Mouse (Mus musculus) MEL (cell line): ENCODE measurements around the gene Asprv1. TPM values are rescaled to one million over a fixed set of nuclear protein-coding genes. Genes with fewer than 3 reads are reported as not detected.

Experiments used
- DNase-seq: peaks from one replicate; pipeline ENCODE4 v3.0.0; 2011; ENCODE audit warnings: low read depth, low spot score
- H3K27ac ChIP-seq: 2 replicates; pipeline ENCODE4 v1.5.1; 2012; ENCODE audit warnings: low read depth, mild to moderate bottlenecking, control low read depth, low read length, moderate library complexity; ENCODE audit not compliant: control insufficient read depth
- H3K27me3 ChIP-seq, 2 experiments: fragments of 150-350 bp in 1 of 2; sonication (generic) in 1 of 2; 2 replicates each; pipeline ENCODE4 v1.6.1; 2012; ENCODE audit warnings: low read length in 2 of 2, mild to moderate bottlenecking in 2 of 2, improper control_type of control experiment in 1 of 2, moderate library complexity in 1 of 2; ENCODE audit not compliant: insufficient read depth in 2 of 2, control insufficient read depth in 1 of 2
- H3K36me3 ChIP-seq, 2 experiments: 2 replicates each; pipeline ENCODE4 v1.6.1; 2012 to 2014; ENCODE audit warnings: low read length in 2 of 2, improper control_type of control experiment in 1 of 2, inconsistent platforms in 1 of 2, mild to moderate bottlenecking in 1 of 2; ENCODE audit not compliant: insufficient read depth in 2 of 2, control insufficient read depth in 1 of 2
- H3K4me1 ChIP-seq, 2 experiments: fragments of 150-350 bp in 1 of 2; sonication (generic) in 1 of 2; 2 replicates each; pipeline ENCODE4 v1.6.1; 2012; ENCODE audit warnings: low read length in 2 of 2, improper control_type of control experiment in 1 of 2, mild to moderate bottlenecking in 1 of 2; ENCODE audit not compliant: insufficient read depth in 2 of 2, control insufficient read depth in 1 of 2
- H3K4me3 ChIP-seq, 2 experiments: fragments of 150-350 bp in 1 of 2; sonication (generic) in 1 of 2; 2 replicates each; pipeline ENCODE4 v1.5.1; 2012; ENCODE audit warnings: low read depth in 2 of 2, low read length in 2 of 2, mild to moderate bottlenecking in 2 of 2, moderate library complexity in 2 of 2, control low read depth in 1 of 2, improper control_type of control experiment in 1 of 2; ENCODE audit not compliant: control insufficient read depth in 1 of 2, insufficient read depth in 1 of 2
- H3K79me2 ChIP-seq: 2 replicates; pipeline ENCODE4 v1.6.1; 2012; ENCODE audit warnings: mild to moderate bottlenecking, low read length, moderate library complexity; ENCODE audit not compliant: control insufficient read depth, poor library complexity, insufficient read depth
- H3K9ac ChIP-seq: 2 replicates; pipeline ENCODE4 v1.6.1; 2012; ENCODE audit warnings: low read depth, mild to moderate bottlenecking, control low read depth, low read length, moderate library complexity; ENCODE audit not compliant: control insufficient read depth, poor library complexity, severe bottlenecking
- H3K9me3 ChIP-seq: fragments of 150-350 bp; sonication (generic); replicated peaks from 2 replicates; pipeline ENCODE4 v1.6.1; 2012; ENCODE audit warnings: mild to moderate bottlenecking, low read length, improper control_type of control experiment, moderate library complexity; ENCODE audit not compliant: insufficient read depth
- BHLHE40 ChIP-seq: IDR thresholded peaks from 2 replicates; pipeline ENCODE4 v1.6.1; 2012; ENCODE audit warnings: low read depth, mild to moderate bottlenecking, inconsistent platforms, low read length, improper control_type of control experiment, borderline replicate concordance
- CHD1 ChIP-seq: IDR thresholded peaks from 2 replicates; pipeline ENCODE4 v1.6.1; 2012; ENCODE audit warnings: low read depth, mild to moderate bottlenecking, inconsistent platforms, low read length, improper control_type of control experiment
- CHD2 ChIP-seq: IDR thresholded peaks from 2 replicates; pipeline ENCODE4 v1.6.1; 2011; ENCODE audit warnings: low read length, improper control_type of control experiment
- GABPA ChIP-seq: IDR thresholded peaks from 2 replicates; pipeline ENCODE4 v1.6.1; 2012; ENCODE audit warnings: low read depth, mild to moderate bottlenecking, inconsistent platforms, low read length, improper control_type of control experiment, moderate library complexity
- KAT2A ChIP-seq: conservative IDR thresholded peaks from 2 replicates; pipeline ENCODE4 v1.6.1; 2012; ENCODE audit warnings: low read depth, low read length, improper control_type of control experiment, inconsistent platforms
- MAFK ChIP-seq: IDR thresholded peaks from 2 replicates; pipeline ENCODE4 v1.6.1; 2011; ENCODE audit warnings: low read depth, mild to moderate bottlenecking, low read length, improper control_type of control experiment, borderline replicate concordance
- MAX ChIP-seq: IDR thresholded peaks from 2 replicates; pipeline ENCODE4 v1.6.1; 2011; ENCODE audit warnings: low read length, improper control_type of control experiment
- MEF2A ChIP-seq: IDR thresholded peaks from 2 replicates; pipeline ENCODE4 v1.6.1; 2014; ENCODE audit warnings: low read depth, mild to moderate bottlenecking, inconsistent platforms, low read length, improper control_type of control experiment; ENCODE audit not compliant: poor library complexity, insufficient replicate concordance, severe bottlenecking; ENCODE audit errors: extremely low read depth
- MYB ChIP-seq: IDR thresholded peaks from 2 replicates; pipeline ENCODE4 v1.6.1; 2011; ENCODE audit warnings: mild to moderate bottlenecking, low read depth, low read length, improper control_type of control experiment
- MYC ChIP-seq: IDR thresholded peaks from 2 replicates; pipeline ENCODE4 v1.6.1; 2011; ENCODE audit warnings: low read depth, mild to moderate bottlenecking, low read length, improper control_type of control experiment, moderate library complexity
- NRF1 ChIP-seq: IDR thresholded peaks from 2 replicates; pipeline ENCODE4 v1.6.1; 2014; ENCODE audit warnings: low read depth, mild to moderate bottlenecking, inconsistent platforms, low read length, improper control_type of control experiment, moderate library complexity; ENCODE audit not compliant: poor library complexity, insufficient read depth, severe bottlenecking
- POLR2A ChIP-seq, 2 experiments: IDR thresholded peaks; 2 replicates each; pipeline ENCODE4 v1.6.1; 2011 to 2012; ENCODE audit warnings: low read length in 2 of 2, mild to moderate bottlenecking in 2 of 2, control low read depth in 1 of 2, improper control_type of control experiment in 1 of 2, low read depth in 1 of 2, moderate library complexity in 1 of 2; ENCODE audit not compliant: control insufficient read depth in 1 of 2, insufficient read depth in 1 of 2, poor library complexity in 1 of 2
- POLR2AphosphoS5 ChIP-seq: IDR thresholded peaks from 2 replicates; pipeline ENCODE4 v1.6.1; 2012; ENCODE audit warnings: low read depth, borderline replicate concordance, mild to moderate bottlenecking, inconsistent platforms, low read length, moderate library complexity, mixed read lengths
- RAD21 ChIP-seq: IDR thresholded peaks from 2 replicates; pipeline ENCODE4 v1.6.1; 2011; ENCODE audit warnings: mild to moderate bottlenecking, low read depth, low read length, improper control_type of control experiment
- RCOR1 ChIP-seq: IDR thresholded peaks from 2 replicates; pipeline ENCODE4 v1.6.1; 2012; ENCODE audit warnings: low read depth, mild to moderate bottlenecking, inconsistent platforms, low read length, improper control_type of control experiment
- SMC3 ChIP-seq: IDR thresholded peaks from 2 replicates; pipeline ENCODE4 v1.6.1; 2011; ENCODE audit warnings: low read depth, low read length, improper control_type of control experiment
- TCF12 ChIP-seq: IDR thresholded peaks from 2 replicates; pipeline ENCODE4 v1.6.1; 2014; ENCODE audit warnings: low read depth, mild to moderate bottlenecking, inconsistent platforms, low read length, improper control_type of control experiment, moderate library complexity
- USF1 ChIP-seq: IDR thresholded peaks from 2 replicates; pipeline ENCODE4 v1.6.1; 2014; ENCODE audit warnings: low read depth, mild to moderate bottlenecking, inconsistent platforms, low read length, improper control_type of control experiment, moderate library complexity
- polyA plus RNA-seq, 2 experiments: library from polyadenylated mRNA; stranded (reverse) in 1 of 2; unstranded in 1 of 2; fragments of >175 nt in 1 of 2; fragments of >200 nt in 1 of 2; gene quantifications; 2 replicates each; pipeline versions ENCODE4 v1.2.1 to v1.2.4; 2012; ENCODE audit warnings: low replicate concordance in 2 of 2, low read depth in 1 of 2; ENCODE audit not compliant: insufficient read length in 2 of 2, insufficient read depth in 1 of 2, missing spikeins in 1 of 2
- total RNA-seq: library from RNA; depleted of rRNA; stranded (reverse); fragments of 300-350 nt; gene quantifications from 2 replicates; pipeline ENCODE4 v1.2.3, GENCODE M21; 2012

The Asprv1 gene
- total and polyA plus RNA-seq, 3 experiments, result not detected

DNA sequence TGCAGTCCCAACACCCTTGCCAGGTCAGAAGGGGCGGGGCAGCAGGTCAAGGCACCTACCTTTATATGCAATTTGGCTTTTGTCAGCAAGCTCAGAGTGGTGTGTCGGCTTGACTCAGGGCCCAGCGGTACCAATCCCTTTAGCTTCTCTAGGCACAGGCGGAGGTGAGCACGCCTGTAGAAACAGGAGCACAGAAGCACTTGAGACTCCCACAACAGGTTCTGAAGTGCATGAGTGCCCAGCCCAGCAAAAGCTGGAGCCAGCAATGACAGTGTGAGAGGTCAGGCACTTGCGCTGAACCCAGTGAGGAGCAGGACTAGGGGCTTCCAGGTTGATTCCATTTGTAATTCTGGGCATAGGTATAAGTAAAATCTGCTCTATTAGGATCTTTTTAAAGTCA lies 25.1 kb downstream of the Asprv1 start:
- Histone ChIP-seq H3K27me3 (no peaks in the 10 kb centered on the region), H3K9me3 (no peaks in the 10 kb centered on the region), H3K36me3 (no peaks in the 10 kb centered on the region; a peak in 1 of 4 replicates), H3K79me2 (no peaks in the 10 kb centered on the region), H3K9ac (no peak overlapping the region), H3K4me1 (no peaks in the 10 kb centered on the region), H3K4me3 (no peak overlapping the region), H3K27ac (no peak overlapping the region)
- no peak for DNase-seq
- TF ChIP-seq MAX (no peak), MAFK (no peak), RAD21 (no peak), TCF12 (no peak), CHD1 (no peak), KAT2A (no peak), MYB (no peak), GABPA (no peak), RCOR1 (no peak), POLR2AphosphoS5 (no peak), MYC (no peak), CHD2 (no peak), POLR2A (IDR thresholded peaks at IDR 0.05; ENCODE audit: control insufficient read depth in 1 of 2, insufficient read depth in 1 of 2, low read depth in 1 of 2, low read length in 2 of 2, poor library complexity in 1 of 2) (no peak), SMC3 (no peak), USF1 (no peak), BHLHE40 (no peak)

DNA sequence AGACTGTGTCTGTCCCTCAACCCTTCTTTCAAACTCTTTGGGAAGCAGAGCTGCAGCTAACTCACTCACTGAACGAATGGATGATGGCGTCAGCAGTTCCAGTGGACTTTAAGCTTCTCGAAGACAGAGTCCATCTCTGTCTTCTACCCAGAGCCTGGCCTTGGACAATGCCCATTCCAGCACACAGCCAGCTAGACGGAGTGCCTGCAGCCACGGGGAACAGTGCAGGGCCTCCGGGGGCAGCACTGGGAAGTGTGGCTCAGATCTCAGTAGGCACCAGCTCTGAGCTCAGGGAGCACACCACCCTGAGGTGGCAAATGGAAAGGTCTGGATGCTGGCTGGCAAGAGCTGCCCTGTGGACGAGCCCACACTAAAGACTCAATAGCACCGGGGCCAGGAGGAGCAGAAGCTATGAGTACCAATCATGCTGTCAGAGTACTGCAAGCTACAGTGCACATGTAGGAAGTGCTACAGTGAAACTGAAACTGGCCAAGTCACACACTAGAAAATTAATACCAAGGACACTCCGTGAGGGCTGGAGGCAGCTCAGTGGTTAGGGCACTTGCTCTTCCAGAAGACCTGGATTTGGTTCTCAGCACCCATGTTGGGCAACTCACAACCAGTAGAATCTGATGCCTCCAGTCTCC lies 26.4 kb downstream of the Asprv1 start:
- Histone ChIP-seq H3K36me3 (no peaks in the 10 kb centered on the region; a peak in 1 of 4 replicates), H3K79me2 (no peaks in the 10 kb centered on the region), H3K9me3 (no peaks in the 10 kb centered on the region), H3K4me3 (no peak overlapping the region), H3K27ac (no peak overlapping the region), H3K4me1 (no peaks in the 10 kb centered on the region), H3K9ac (no peak overlapping the region), H3K27me3 (no peaks in the 10 kb centered on the region)
- no peak for DNase-seq
- no peak for TF ChIP-seq SMC3
- no peak for TF ChIP-seq RCOR1
- no peak for TF ChIP-seq NRF1
- no peak for TF ChIP-seq MEF2A
- TF ChIP-seq MAFK, result no peak
